8 mouse cellular contexts compared by ENCODE assay signal in the genomic region with DNA sequence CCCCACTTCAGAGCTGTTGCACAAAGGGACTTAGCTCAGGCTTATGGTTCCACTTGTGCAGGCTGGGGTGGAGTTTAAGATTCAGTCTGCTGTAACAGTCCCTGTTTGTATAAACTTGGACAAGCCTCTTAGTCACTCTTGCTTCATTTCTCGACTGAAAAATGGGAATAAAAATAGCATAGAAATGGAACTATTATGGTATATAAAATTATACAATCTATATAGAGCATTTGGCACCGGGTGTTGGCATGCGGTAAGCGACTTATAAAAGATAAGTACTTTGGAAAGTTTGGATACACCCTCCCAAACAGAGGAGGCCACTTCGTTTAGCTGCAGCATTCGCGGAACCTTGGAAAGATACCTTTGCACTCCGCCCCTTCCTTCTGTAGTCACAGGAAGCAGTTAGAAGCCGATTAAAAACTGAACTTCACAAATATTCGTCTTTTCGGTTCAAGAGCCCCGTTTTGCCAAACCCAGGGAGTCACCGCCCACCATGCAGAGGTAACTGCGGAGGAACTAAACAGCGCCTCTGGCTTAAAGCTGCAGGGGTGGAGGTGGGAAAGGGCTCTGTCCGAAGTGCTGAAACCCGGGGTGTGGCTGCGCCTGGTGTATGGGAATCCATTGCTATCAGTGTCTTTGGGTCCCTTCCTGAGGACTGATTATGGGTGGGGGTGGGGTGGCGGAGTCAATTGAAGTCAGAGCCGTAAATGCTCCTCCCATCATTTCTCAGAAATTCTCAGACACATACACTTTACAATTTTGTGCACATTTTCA. TPM values are rescaled to one million over a fixed set of nuclear protein-coding genes. Genes with fewer than 3 reads are reported as not detected.
A peak's percentile ranks its signal among the peaks of the same experiment; 100 is the strongest.
DNase-seq lines count a peak whose midpoint lies in the region; ATAC-seq and TF ChIP-seq lines count a peak whose summit lies in the region.

No protein-coding gene starts in this region.

- WGBS in midbrain, embryonic 15.5 days: 5% methylated on average over 20 of the region's 20 CpGs

- intact Hi-C loops in left cerebral cortex, postnatal 25 days (cut with DNase I): loop anchor here (1.0 to 5.0 kb wide), 2 partner anchors 32 to 55 kb away; a partner anchor contains a TSS

- H3K4me1 ChIP-seq in midbrain, embryonic 15.5 days: peaks cover 12% of the 10 kb centered on the region

- peak overlapping the region; percentile 39 for H3K4me3 ChIP-seq in layer of hippocampus, adult 2 months
- H3K4me3 ChIP-seq in midbrain, embryonic 15.5 days: peak overlapping the region; percentile 32

- peaks cover 16% of the 10 kb centered on the region for H3K27me3 ChIP-seq in midbrain, embryonic 15.5 days (replicated peaks)

- no peaks in the 10 kb centered on the region for H3K9me3 ChIP-seq in midbrain, embryonic 15.5 days

- peak; percentile 79 for ATAC-seq in granulocyte monocyte progenitor cell, adult 5-6 weeks (replicated peaks; ENCODE audit: poor library complexity, severe bottlenecking)
- ATAC-seq in midbrain, embryonic 15.5 days (replicated peaks): peak; percentile 75

- no peak for TF ChIP-seq POLR2A in brain, embryonic 14.5 days (IDR thresholded peaks at IDR 0.05; ENCODE audit: borderline replicate concordance, extremely low read depth, insufficient read depth, insufficient read length, poor library complexity, severe bottlenecking)

- no peak for DNase-seq in layer of hippocampus, adult 2 months (ENCODE audit: low spot score in 2 of 2)
- DNase-seq in layer of hippocampus, adult 9-10 months (ENCODE audit: low spot score): no peak
- DNase-seq in brain, embryonic 14.5 days (ENCODE audit: low read depth): peak; percentile 29
- DNase-seq in left cerebral cortex, postnatal 25 days (ENCODE audit: low spot score in 2 of 2): peak; percentile 18 to 60
- peak; percentile 2 for DNase-seq in thymus, postnatal 25 days
- no peak for DNase-seq in layer of hippocampus, postnatal 36 days

- peak overlapping the region; percentile 54 for H3K4me2 ChIP-seq in midbrain, embryonic 15.5 days

- no peak for TF ChIP-seq CTCF in layer of hippocampus, adult 2 months (conservative IDR thresholded peaks at IDR 0.05)
- no peak for TF ChIP-seq CTCF in brain, embryonic 14.5 days (IDR thresholded peaks at IDR 0.05; ENCODE audit: borderline replicate concordance, extremely low read depth, insufficient read depth, insufficient read length)

- no peak overlapping the region for H3K27ac ChIP-seq in layer of hippocampus, adult 2 months
- H3K27ac ChIP-seq in midbrain, embryonic 15.5 days: no peak overlapping the region

- no peaks in the 10 kb centered on the region for H3K36me3 ChIP-seq in midbrain, embryonic 15.5 days (replicated peaks)

- no peak overlapping the region for H3K9ac ChIP-seq in midbrain, embryonic 15.5 days

RNA-seq across cellular contexts. Expression of a gene that starts 1.2 kb away (rescaled TPM):
- total RNA-seq in layer of hippocampus, adult 2 months (2021): 1 to 10 TPM in 1 of 2 experiments, under 1 TPM in 1; 1.00 to 1.2 TPM
- polyA plus RNA-seq in brain, embryonic 14.5 days (2012; rRNA removed): 0.09 and 0.10 TPM in 2 replicates
- total RNA-seq in granulocyte monocyte progenitor cell, adult 5-6 weeks (2014; fragmentation: Nextera tagmentation): not detected in 2 replicates
- not detected in 2 replicates for total RNA-seq in granulocyte monocyte progenitor cell, adult 5-6 weeks (2017)
- total RNA-seq in left cerebral cortex, postnatal 25 days (2021): 10 to 100 TPM; 10.8 to 12.7 TPM
- 0.20 and 0.23 TPM in 2 replicates for polyA plus RNA-seq in midbrain, embryonic 15.5 days (2015; fragmentation: Nextera tagmentation; extraction: Ambion mirVana)
- total RNA-seq in layer of hippocampus, postnatal 36 days (2021): 1 to 10 TPM; 1.0 to 1.4 TPM

RNA-seq across cellular contexts. Expression of a gene that starts 32.3 kb away (rescaled TPM):
- 10 to 100 TPM; 24.8 to 26.4 TPM for total RNA-seq in layer of hippocampus, adult 2 months (2021)
- 38.1 TPM in 2 replicates for polyA plus RNA-seq in brain, embryonic 14.5 days (2012; rRNA removed)
- 304 and 307 TPM in 2 replicates for total RNA-seq in granulocyte monocyte progenitor cell, adult 5-6 weeks (2014; fragmentation: Nextera tagmentation)
- 239 and 283 TPM in 2 replicates for total RNA-seq in granulocyte monocyte progenitor cell, adult 5-6 weeks (2017)
- total RNA-seq in left cerebral cortex, postnatal 25 days (2021): 10 to 100 TPM; 29.0 to 31.4 TPM
- 52.7 and 58.4 TPM in 2 replicates for polyA plus RNA-seq in midbrain, embryonic 15.5 days (2015; fragmentation: Nextera tagmentation; extraction: Ambion mirVana)
- 10 to 100 TPM; 25.9 to 28.2 TPM for total RNA-seq in layer of hippocampus, postnatal 36 days (2021)

Comparison
In these comparisons a context has a peak if more than half of its experiments do, and no peak if none do; other contexts are left out.
1. DNase-seq: peak in brain, embryonic 14.5 days (single experiment), left cerebral cortex, postnatal 25 days (2 of 2) and thymus, postnatal 25 days (single experiment); none in layer of hippocampus, adult 2 months (0 of 2), layer of hippocampus, adult 9-10 months (single experiment) and layer of hippocampus, postnatal 36 days (0 of 2).
2. RNA of a gene that starts 1.2 kb away (total RNA-seq): 10.8 to 12.7 TPM in left cerebral cortex, postnatal 25 days; 1.0 to 1.4 TPM in layer of hippocampus, postnatal 36 days, 1.00 to 1.2 TPM in layer of hippocampus, adult 2 months and not detected in granulocyte monocyte progenitor cell, adult 5-6 weeks; every median in the first group is over 4 times any median in the second.
3. RNA of a gene that starts 32.3 kb away (total RNA-seq): 239 to 307 TPM in granulocyte monocyte progenitor cell, adult 5-6 weeks; 29.0 to 31.4 TPM in left cerebral cortex, postnatal 25 days, 25.9 to 28.2 TPM in layer of hippocampus, postnatal 36 days and 24.8 to 26.4 TPM in layer of hippocampus, adult 2 months; every median in the first group is over 4 times any median in the second.